Mouse (Mus musculus) hindbrain, postnatal 0 days (tissue): ENCODE results near the gene Capns1. TPM values are rescaled to one million over a fixed set of nuclear protein-coding genes. Genes with fewer than 3 reads are reported as not detected.
"Not testable (repeated sequence)": the region's sequence is repeated elsewhere in the genome, so short reads cannot be mapped to it uniquely, and the experiment has no call there.

Source experiments
- ATAC-seq: fragments of 200-750 bp; cut with Nextera tagmentation; 2 replicates; pipeline ENCODE4 v1.8.0; 2017; ENCODE audit warnings: mild to moderate bottlenecking, moderate TSS enrichment, moderate library complexity
- DNase-seq: peaks from one replicate; pipeline ENCODE4 v3.0.0-alpha.2; 2015; ENCODE audit warnings: low spot score
- H3K27ac ChIP-seq: fragments of 300-500 bp; sonication (generic); 2 replicates; pipeline ENCODE4 v1.5.1; 2014; ENCODE audit warnings: mild to moderate bottlenecking
- H3K27me3 ChIP-seq: fragments of 300-500 bp; sonication (generic); 2 replicates; pipeline ENCODE4 v1.6.1; 2014; ENCODE audit warnings: low read length, mixed read lengths; ENCODE audit not compliant: insufficient read depth
- H3K36me3 ChIP-seq: fragments of 300-500 bp; sonication (generic); 2 replicates; pipeline ENCODE4 v1.6.1; 2014; ENCODE audit warnings: low read length, mixed read lengths; ENCODE audit not compliant: insufficient read depth
- H3K4me1 ChIP-seq: fragments of 300-500 bp; sonication (generic); 2 replicates; pipeline ENCODE4 v1.6.1; 2014; ENCODE audit warnings: antibody characterized with exemption, low read length, mixed read lengths; ENCODE audit not compliant: insufficient read depth
- H3K4me2 ChIP-seq: fragments of 300-500 bp; sonication (generic); 2 replicates; pipeline ENCODE4 v1.6.1; 2014; ENCODE audit warnings: low read depth, mild to moderate bottlenecking, low read length, moderate library complexity, mixed read lengths
- H3K4me3 ChIP-seq: fragments of 300-500 bp; sonication (generic); 2 replicates; pipeline ENCODE4 v1.5.1; 2014; ENCODE audit warnings: low read length
- H3K9ac ChIP-seq: fragments of 300-500 bp; sonication (generic); replicated peaks from 2 replicates; pipeline ENCODE4 v1.6.1; 2014; ENCODE audit warnings: mild to moderate bottlenecking, low read length, moderate library complexity, mixed read lengths
- H3K9me3 ChIP-seq: fragments of 300-500 bp; sonication (generic); 2 replicates; pipeline ENCODE4 v1.6.1; 2016; ENCODE audit warnings: low read length, mixed read lengths
- CTCF ChIP-seq: IDR thresholded peaks from 2 replicates; pipeline ENCODE4 v1.5.1; 2016; ENCODE audit warnings: antibody characterized with exemption, control low read depth, low read depth
- WGBS: fragments of 180-500 bp; shearing (Covaris S2); extraction: QIAGEN DNeasy Blood & Tissue Kit; methylation state at CpG from one replicate; pipeline ENCODE4 v1.1.7; 2014; 5-methylcytosine and 5-hydroxymethylcytosine counted together
- polyA plus RNA-seq: library from polyadenylated mRNA; unstranded; fragments of >200 nt; fragmentation: Nextera tagmentation; extraction: Ambion mirVana; gene quantifications from 2 replicates; pipeline ENCODE4 v1.2.1, GENCODE M21; 2015
- total RNA-seq: library from RNA; depleted of rRNA; stranded (reverse); fragments of >200 nt; gene quantifications from 2 replicates; pipeline ENCODE4 v1.2.3, GENCODE M21; 2014

Gene Capns1
- total and polyA plus RNA-seq, 2 experiments from 2014 or later: 84.6 to 289 TPM

DNA sequence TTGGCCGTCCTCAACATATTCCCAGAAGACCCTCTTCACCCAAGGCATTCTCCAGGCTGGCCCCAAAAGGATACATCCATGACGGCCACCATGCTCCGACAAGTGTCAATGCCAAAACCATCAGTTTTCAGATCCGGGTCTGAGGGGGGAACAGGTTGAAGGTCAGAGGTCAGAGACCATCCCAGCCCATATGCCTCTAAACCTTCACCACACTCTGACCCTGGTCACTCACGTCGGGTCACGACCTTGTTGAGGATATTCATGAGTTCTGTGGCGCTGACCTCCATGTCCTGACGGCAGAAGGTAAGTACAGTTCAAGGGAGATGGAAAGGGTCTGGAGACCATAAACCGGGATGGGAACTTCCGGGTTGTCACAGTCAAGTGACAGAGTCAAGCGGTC is 6.5 kb downstream of the Capns1 start:
- TF ChIP-seq CTCF: no peak
- Histone ChIP-seq H3K4me1 (0 out of 2 replicates have a peak, but pooled peaks cover 4% of the 10 kb centered on the region), H3K9ac (no peak overlapping the region), H3K27me3 (no peaks in the 10 kb centered on the region), H3K27ac (no peak overlapping the region), H3K4me3 (no peak overlapping the region), H3K4me2 (no peak overlapping the region), H3K36me3 (peaks cover 32% of the 10 kb centered on the region), H3K9me3 (no peaks in the 10 kb centered on the region)
- ATAC-seq (no peak), DNase-seq (no peak)
- 92% methylated on average over 12 of the region's 12 CpGs for WGBS

DNA sequence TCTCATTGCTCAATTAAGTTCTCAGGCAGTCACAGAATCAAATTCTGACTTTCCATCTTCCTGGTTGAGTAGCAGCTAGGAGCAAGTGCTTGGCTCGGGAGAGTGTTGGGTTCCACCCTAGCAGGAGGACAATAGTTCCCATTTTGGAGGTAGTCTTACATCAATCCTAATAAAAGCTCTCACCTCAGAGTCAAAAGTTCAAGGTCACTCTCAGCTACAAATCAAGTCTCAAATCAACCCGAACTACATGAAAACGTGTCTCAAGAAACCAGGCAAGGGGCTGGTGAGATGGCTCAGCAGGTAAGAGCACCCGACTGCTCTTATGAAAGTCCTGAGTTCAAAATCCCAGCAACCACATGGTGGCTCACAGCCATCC is 9.5 kb downstream of the Capns1 start:
- 91% methylated on average over 4 of the region's 4 CpGs for WGBS
- Histone ChIP-seq H3K4me1 (peaks cover 4% of the 10 kb centered on the region; the same call in 1 of the 2 replicates), H3K27me3 (no peaks in the 10 kb centered on the region), H3K4me2 (no peak overlapping the region), H3K9ac (no peak overlapping the region), H3K27ac (no peak overlapping the region), H3K9me3 (no peaks in the 10 kb centered on the region), H3K4me3 (no peak overlapping the region), H3K36me3 (peaks cover 48% of the 10 kb centered on the region)
- no peak for ATAC-seq
- no peak for TF ChIP-seq CTCF
- no peak for DNase-seq

DNA sequence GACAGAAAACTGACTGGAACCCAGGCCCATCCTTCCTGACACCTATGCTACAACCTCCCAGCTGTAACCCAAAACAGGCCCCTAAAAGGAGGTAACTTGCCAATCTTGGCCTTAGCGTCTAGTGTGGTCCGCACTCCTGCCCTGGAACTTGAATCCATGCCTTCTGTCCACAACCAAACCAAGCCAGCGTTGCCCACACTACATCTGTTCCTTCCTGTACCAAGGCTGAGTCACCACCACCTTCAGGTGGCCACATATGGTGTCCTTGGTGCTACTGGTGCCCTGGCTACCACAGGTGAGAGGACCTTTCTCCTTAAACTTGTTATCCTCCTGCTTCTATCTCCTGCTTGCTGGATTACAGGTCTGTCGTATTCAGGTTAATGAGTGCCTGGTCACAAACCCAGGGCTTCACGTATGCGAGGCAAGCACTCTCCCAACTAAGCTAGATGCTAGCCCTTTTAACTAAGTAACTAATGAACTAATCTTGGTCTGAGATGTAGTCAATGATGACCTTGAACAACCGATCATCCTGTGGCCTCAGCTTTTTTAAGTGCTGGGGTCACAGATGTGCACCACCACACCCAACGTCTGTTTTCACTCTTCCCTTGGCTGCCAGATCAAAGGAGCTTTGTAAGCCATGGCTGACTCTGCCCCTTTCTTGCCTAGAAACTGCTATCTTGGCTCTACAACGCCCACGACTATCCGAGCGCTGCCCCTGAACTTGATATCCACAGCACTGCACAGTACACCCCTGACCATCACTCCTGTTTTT is 10.1 kb downstream of the Capns1 start:
- Histone ChIP-seq H3K36me3 (peaks cover 48% of the 10 kb centered on the region), H3K27me3 (no peaks in the 10 kb centered on the region), H3K9ac (no peak overlapping the region), H3K27ac (no peak overlapping the region), H3K4me3 (no peak overlapping the region), H3K9me3 (no peaks in the 10 kb centered on the region), H3K4me2 (no peak overlapping the region), H3K4me1 (peaks cover 7% of the 10 kb centered on the region; the same call in 1 of the 2 replicates)
- ATAC-seq (no peak), DNase-seq (no peak)
- WGBS: 90% methylated on average over 12 of the region's 12 CpGs
- no peak for TF ChIP-seq CTCF

DNA sequence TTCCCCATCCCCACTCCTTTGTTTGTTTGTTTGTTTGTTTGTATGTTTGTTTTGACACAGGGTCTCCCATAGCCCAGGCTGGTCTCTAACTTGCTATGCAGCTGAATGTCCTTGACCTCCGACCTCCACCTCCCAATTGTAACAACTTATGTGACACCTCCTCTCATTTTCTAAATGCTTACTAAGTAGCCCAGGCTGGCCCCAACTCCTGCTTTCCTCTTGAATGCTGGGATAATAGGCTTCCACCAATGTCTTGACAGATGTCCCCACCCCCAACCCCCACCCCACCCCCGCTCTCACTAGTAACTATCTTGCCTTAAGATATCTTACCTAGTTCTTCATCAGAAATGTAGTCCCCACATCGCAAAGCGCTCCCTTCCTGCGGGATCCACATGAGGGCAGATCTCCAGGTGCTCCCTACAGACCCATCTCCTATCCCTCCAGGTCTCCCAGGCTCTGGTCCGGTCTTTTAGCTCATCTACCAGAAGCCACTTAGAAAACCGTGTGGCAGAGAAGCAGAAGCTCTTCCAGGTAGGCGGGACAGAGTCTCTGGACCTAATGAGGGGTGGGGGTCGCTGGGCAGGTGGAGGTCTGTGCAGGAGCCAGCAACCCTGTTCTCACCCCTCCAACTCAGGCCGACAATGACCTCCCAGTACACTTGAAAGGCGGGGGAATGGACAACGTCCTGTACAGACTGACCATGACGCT is 13.8 kb downstream of the Capns1 start:
- TF ChIP-seq CTCF: no peak
- Histone ChIP-seq H3K4me1 (peaks cover 3% of the 10 kb centered on the region; the same call in 1 of the 2 replicates), H3K27ac (no peak overlapping the region), H3K36me3 (peaks cover 36% of the 10 kb centered on the region), H3K9ac (no peak overlapping the region), H3K27me3 (no peaks in the 10 kb centered on the region), H3K9me3 (no peaks in the 10 kb centered on the region), H3K4me2 (no peak overlapping the region), H3K4me3 (no peak overlapping the region)
- ATAC-seq (no peak), DNase-seq (peak; percentile 1)
- WGBS: 73% methylated on average over 13 of the region's 13 CpGs

DNA sequence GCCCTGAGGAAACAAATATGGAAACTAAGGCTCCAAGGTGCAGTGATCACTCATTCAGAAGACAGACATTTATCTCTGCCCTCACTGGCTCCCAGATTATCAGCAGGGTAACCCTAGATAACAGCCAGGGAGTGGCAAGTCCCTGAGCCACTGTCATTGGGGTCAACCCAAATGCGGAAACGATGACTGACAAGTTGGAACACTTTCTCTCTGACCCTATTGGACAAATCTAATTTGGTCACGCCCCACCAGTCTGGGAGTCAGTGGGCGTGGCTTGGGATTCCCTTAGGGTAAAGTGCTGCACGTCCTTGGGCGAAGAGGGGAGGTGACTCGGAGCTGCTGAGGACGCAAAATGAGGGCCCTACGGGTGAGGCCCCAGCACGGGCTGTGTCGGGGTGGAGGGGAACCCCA is 14.7 kb downstream of the Capns1 start, which contains the start of gene Cox7a1:
TSS of gene Cox7a1 (plus strand) at position 266 of the 411 bp plus-strand sequence.
- Histone ChIP-seq H3K27ac (no peak within 1 kb of the TSS), H3K4me1 (peaks cover 3% of the 10 kb centered on the region; the same call in 1 of the 2 replicates), H3K9me3 (no peaks in the 10 kb centered on the region), H3K27me3 (no peaks in the 10 kb centered on the region), H3K4me3 (peak within 1 kb of the TSS; percentile 15), H3K9ac (no peak within 1 kb of the TSS), H3K4me2 (peak within 1 kb of the TSS; percentile 50), H3K36me3 (peaks cover 34% of the 10 kb centered on the region)
- no peak for TF ChIP-seq CTCF
- DNase-seq: peak; percentile 74
- WGBS: 3% methylated on average over 11 of the region's 11 CpGs
- ATAC-seq: peak; percentile 56

DNA sequence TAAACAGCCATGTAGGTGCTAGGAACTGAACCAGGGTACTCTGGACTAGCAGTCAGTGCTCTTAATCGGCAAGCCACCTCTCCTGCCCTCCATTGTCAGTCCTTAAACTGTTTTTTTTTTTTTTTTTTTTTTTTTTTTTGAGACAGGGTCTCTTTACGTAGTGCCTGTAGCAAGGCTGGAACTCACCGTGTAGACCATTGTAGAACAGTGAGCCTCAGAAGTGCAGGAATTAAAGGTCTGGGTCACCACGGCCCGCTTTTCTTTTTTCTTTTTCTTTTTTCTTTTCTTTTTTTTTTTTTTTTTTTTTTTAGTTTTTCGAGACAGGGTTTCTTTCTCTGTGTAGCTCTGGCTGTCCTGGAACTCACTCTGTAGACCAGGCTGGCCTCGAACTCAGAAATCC is 15.4 kb downstream of the Capns1 start:
- 72% methylated on average over 6 of the region's 7 CpGs for WGBS
- H3K9me3 ChIP-seq: not testable (repeated sequence)

DNA sequence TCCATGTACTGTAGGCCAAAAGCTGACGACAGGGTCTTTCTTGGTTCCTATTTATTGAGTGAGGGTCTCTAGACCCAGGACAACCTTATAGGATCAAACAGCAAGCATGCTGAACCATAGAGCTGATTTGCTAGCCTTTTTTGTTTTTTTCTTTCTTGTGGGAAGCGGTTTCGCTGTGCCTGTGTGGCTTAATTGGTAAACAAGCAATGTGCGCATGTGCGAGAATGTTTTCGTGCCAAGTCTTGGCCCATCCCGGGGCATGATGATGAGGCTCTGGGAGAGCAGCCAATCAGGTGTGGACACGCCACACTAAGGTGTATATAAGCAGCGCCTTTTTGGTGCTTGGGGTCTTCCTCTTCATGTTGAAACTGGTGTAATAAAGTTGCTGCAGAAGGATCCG is 16.7 kb downstream of the Capns1 start:
- H3K36me3 ChIP-seq: peaks cover 28% of the 10 kb centered on the region
- not testable (repeated sequence) for H3K4me1 ChIP-seq, DNase-seq, H3K27me3 ChIP-seq, H3K9me3 ChIP-seq, H3K4me3 ChIP-seq, H3K4me2 ChIP-seq, H3K9ac ChIP-seq, ATAC-seq
- H3K27ac ChIP-seq: peak overlapping the region; percentile 43; the same call in 1 of the 2 replicates
- WGBS: 90% methylated on average over 9 of the region's 10 CpGs

More for the DNA sequence above, 15.4 kb downstream of the Capns1 start:
- H3K27me3 ChIP-seq, H3K4me2 ChIP-seq, H3K27ac ChIP-seq, H3K9ac ChIP-seq, DNase-seq, ATAC-seq, H3K4me1 ChIP-seq, H3K4me3 ChIP-seq: not testable (repeated sequence)
- H3K36me3 ChIP-seq: peaks cover 33% of the 10 kb centered on the region
